Mouse (Mus musculus): ENCODE measurements around the gene Nfkbid. TPM values are rescaled to one million over a fixed set of nuclear protein-coding genes. Genes with fewer than 3 reads are reported as not detected.
"Not testable (repeated sequence)": the region's sequence is repeated elsewhere in the genome, so short reads cannot be mapped to it uniquely, and the experiment has no call there.

Gene Nfkbid
- polyA plus RNA-seq, 1 experiment from 2014 or later = 2.6 TPM

DNA sequence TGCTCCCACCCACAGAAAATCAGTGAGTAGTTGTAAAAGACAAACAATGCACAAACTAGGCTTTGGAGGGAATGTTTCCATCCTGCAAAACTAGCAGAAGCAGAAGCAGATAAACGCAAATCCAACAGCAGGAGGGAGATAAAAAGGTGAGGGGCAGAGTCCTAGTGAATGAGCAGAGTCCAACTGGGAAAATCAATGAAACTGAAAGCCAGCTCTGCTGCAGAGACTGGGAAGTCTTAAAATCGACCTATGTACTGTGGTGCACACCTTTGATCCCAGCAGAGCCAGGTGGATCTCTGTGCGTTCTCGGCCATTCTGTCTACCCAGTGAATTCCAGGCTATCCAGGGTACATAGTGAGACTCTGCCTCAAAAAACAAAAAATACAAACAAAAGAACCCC lies 53.5 kb downstream of the Nfkbid start:
- Histone ChIP-seq H3K4me2 (ENCODE audit: low read depth, low read length) (no peak overlapping the region), H3K27me3 (replicated peaks; ENCODE audit: control insufficient read depth, insufficient read depth, low read length) (no peaks in the 10 kb centered on the region), H3K9ac (ENCODE audit: low read depth, low read length) (no peak overlapping the region), H3K4me3 (ENCODE audit: low read length) (no peak overlapping the region), H3K4me1 (ENCODE audit: control insufficient read depth, insufficient read depth, low read length) (peaks cover 8% of the 10 kb centered on the region), H3K27ac (ENCODE audit: low read length) (peak overlapping the region; percentile 34; the same call in 1 of the 2 replicates), H3K36me3 (ENCODE audit: control insufficient read depth, insufficient read depth, low read length) (no peaks in the 10 kb centered on the region), H3K9me3 (ENCODE audit: control insufficient read depth, low read length) (no peaks in the 10 kb centered on the region)
- 47% methylated on average over 4 of the region's 4 CpGs for WGBS
- peak; percentile 94 for ATAC-seq

GRCm38 (mm10) chr7:30476136-30476535 lies 54.6 kb downstream of the Nfkbid start:
- not testable (repeated sequence) for ATAC-seq; H3K4me3 ChIP-seq (ENCODE audit: low read length); H3K27ac ChIP-seq (ENCODE audit: low read length); H3K27me3 ChIP-seq (replicated peaks; ENCODE audit: control insufficient read depth, insufficient read depth, low read length); H3K9ac ChIP-seq (ENCODE audit: low read depth, low read length); H3K4me1 ChIP-seq (ENCODE audit: control insufficient read depth, insufficient read depth, low read length); H3K36me3 ChIP-seq (ENCODE audit: control insufficient read depth, insufficient read depth, low read length); H3K4me2 ChIP-seq (ENCODE audit: low read depth, low read length); H3K9me3 ChIP-seq (ENCODE audit: control insufficient read depth, low read length)
- WGBS = 86% methylated on average over 7 of the region's 7 CpGs

DNA sequence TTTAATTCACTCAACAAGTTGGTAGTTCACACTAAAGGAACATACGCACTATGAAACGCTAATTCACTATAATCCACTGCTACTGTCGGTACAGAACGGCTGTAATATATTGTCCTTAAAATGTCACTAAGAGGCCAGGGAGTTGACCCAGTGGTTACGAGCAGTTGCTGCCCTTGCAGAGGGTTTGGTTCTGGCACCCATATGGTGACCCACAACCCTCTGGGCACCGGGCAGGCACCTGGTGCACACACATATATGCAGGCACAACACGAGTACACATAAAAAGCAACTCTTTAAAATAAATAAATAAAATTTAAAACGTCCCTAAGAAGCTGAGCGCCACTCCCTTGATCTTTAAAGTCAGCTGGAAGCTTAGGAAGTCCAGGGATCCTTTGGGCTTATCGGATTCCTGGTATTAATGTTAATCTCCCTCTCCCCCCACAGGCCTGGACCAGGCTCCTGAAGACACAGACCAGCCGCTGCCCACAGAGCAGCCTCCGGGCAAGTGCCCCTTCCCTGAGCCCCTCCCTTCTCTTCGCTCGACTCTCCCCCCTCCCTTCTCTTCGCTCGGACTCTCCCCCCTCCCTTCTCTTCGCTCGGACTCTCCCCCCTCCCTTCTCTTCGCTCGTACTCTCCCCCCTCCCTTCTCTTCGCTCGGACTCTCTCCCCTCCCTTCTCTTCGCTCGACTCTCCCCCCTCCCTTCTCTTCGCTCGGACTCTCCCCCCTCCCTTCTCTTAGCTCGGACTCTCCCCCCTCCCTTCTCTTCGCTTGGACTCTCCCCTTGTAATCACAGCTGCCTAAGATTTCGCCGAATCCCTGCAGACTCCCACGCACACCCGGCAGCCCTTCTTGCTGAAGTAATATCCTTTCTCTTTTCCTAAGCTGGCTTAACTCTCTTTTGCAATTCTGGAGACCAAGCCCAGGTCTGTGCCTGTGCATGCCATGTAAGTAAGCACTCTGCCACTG lies 56.2 kb downstream of the Nfkbid start:
- ATAC-seq = no peak
- WGBS = 7% methylated on average over 32 of the region's 32 CpGs
- no peak overlapping the region for H3K9ac ChIP-seq (ENCODE audit: low read depth, low read length)

More for the DNA sequence above, 56.2 kb downstream of the Nfkbid start:
- Histone ChIP-seq H3K27ac (ENCODE audit: low read length) (no peak overlapping the region), H3K27me3 (replicated peaks; ENCODE audit: control insufficient read depth, insufficient read depth, low read length) (peaks cover 4% of the 10 kb centered on the region; the same call in 1 of the 2 replicates), H3K4me3 (ENCODE audit: low read length) (peak overlapping the region; percentile 33), H3K4me1 (ENCODE audit: control insufficient read depth, insufficient read depth, low read length) (peaks cover 8% of the 10 kb centered on the region), H3K9me3 (ENCODE audit: control insufficient read depth, low read length) (no peaks in the 10 kb centered on the region), H3K4me2 (ENCODE audit: low read depth, low read length) (peak overlapping the region; percentile 55), H3K36me3 (ENCODE audit: control insufficient read depth, insufficient read depth, low read length) (no peaks in the 10 kb centered on the region)

Other genes starting within 250 kb of the Nfkbid start
- 41.5 and 50.1 TPM in 2 replicates for gene Cox7a1, start 237.6 kb upstream of the Nfkbid start, polyA plus RNA-seq (2015; fragmentation: Nextera tagmentation; extraction: Ambion mirVana)
- gene Capns1, start 222.9 kb upstream of the Nfkbid start, polyA plus RNA-seq (2015; fragmentation: Nextera tagmentation; extraction: Ambion mirVana) = 80.2 and 86.9 TPM in 2 replicates
- 99.2 and 103 TPM in 2 replicates for gene Polr2i, start 189.8 kb upstream of the Nfkbid start, polyA plus RNA-seq (2015; fragmentation: Nextera tagmentation; extraction: Ambion mirVana)
- 139 and 142 TPM in 2 replicates for gene Tbcb, start 189.5 kb upstream of the Nfkbid start, polyA plus RNA-seq (2015; fragmentation: Nextera tagmentation; extraction: Ambion mirVana)
- gene Ovol3, start 186.0 kb upstream of the Nfkbid start, polyA plus RNA-seq (2015; fragmentation: Nextera tagmentation; extraction: Ambion mirVana) = not detected in 2 replicates
- 0.22 and 0.37 TPM in 2 replicates for gene Thap8, start 141.6 kb upstream of the Nfkbid start, polyA plus RNA-seq (2015; fragmentation: Nextera tagmentation; extraction: Ambion mirVana)
- 5.7 and 7.3 TPM in 2 replicates for gene Wdr62, start 141.3 kb upstream of the Nfkbid start, polyA plus RNA-seq (2015; fragmentation: Nextera tagmentation; extraction: Ambion mirVana)
- gene Clip3, start 130.0 kb upstream of the Nfkbid start, polyA plus RNA-seq (2015; fragmentation: Nextera tagmentation; extraction: Ambion mirVana) = 20.9 and 22.1 TPM in 2 replicates
- 68.8 and 70.6 TPM in 2 replicates for gene Alkbh6, start 113.0 kb upstream of the Nfkbid start, polyA plus RNA-seq (2015; fragmentation: Nextera tagmentation; extraction: Ambion mirVana)
- gene Syne4, start 106.9 kb upstream of the Nfkbid start, polyA plus RNA-seq (2015; fragmentation: Nextera tagmentation; extraction: Ambion mirVana) = 58.9 and 59.7 TPM in 2 replicates
- 0.61 and 2.8 TPM in 2 replicates for gene E130208F15Rik, start 100.0 kb upstream of the Nfkbid start, polyA plus RNA-seq (2015; fragmentation: Nextera tagmentation; extraction: Ambion mirVana)
- gene Sdhaf1, start 97.8 kb upstream of the Nfkbid start, polyA plus RNA-seq (2015; fragmentation: Nextera tagmentation; extraction: Ambion mirVana) = 13.8 and 14.3 TPM in 2 replicates
- 2.5 and 3.0 TPM in 2 replicates for gene Lrfn3, start 59.0 kb upstream of the Nfkbid start, polyA plus RNA-seq (2015; fragmentation: Nextera tagmentation; extraction: Ambion mirVana)
- gene Tyrobp, start 8.0 kb upstream of the Nfkbid start, polyA plus RNA-seq (2015; fragmentation: Nextera tagmentation; extraction: Ambion mirVana) = 55.2 and 59.9 TPM in 2 replicates
- 2.4 and 3.1 TPM in 2 replicates for gene Hcst, start 1.9 kb upstream of the Nfkbid start, polyA plus RNA-seq (2015; fragmentation: Nextera tagmentation; extraction: Ambion mirVana)
- 32.4 and 33.3 TPM in 2 replicates for gene Aplp1, start 23.8 kb downstream of the Nfkbid start, polyA plus RNA-seq (2015; fragmentation: Nextera tagmentation; extraction: Ambion mirVana)
- gene Kirrel2, start 36.0 kb downstream of the Nfkbid start, polyA plus RNA-seq (2015; fragmentation: Nextera tagmentation; extraction: Ambion mirVana) = 1.0 and 1.1 TPM in 2 replicates
- 0.94 and 1.8 TPM in 2 replicates for gene Nphs1, start 36.6 kb downstream of the Nfkbid start, polyA plus RNA-seq (2015; fragmentation: Nextera tagmentation; extraction: Ambion mirVana)
- gene Prodh2, start 71.9 kb downstream of the Nfkbid start, polyA plus RNA-seq (2015; fragmentation: Nextera tagmentation; extraction: Ambion mirVana) = 9.9 and 13.0 TPM in 2 replicates
- gene Arhgap33, start 113.3 kb downstream of the Nfkbid start, polyA plus RNA-seq (2015; fragmentation: Nextera tagmentation; extraction: Ambion mirVana) = 5.6 and 6.4 TPM in 2 replicates
- 48.4 and 53.8 TPM in 2 replicates for gene Hspb6, start 130.4 kb downstream of the Nfkbid start, polyA plus RNA-seq (2015; fragmentation: Nextera tagmentation; extraction: Ambion mirVana)
- gene Proser3, start 130.6 kb downstream of the Nfkbid start, polyA plus RNA-seq (2015; fragmentation: Nextera tagmentation; extraction: Ambion mirVana) = 6.3 and 7.6 TPM in 2 replicates
- 44.5 and 50.0 TPM in 2 replicates for gene Lin37, start 138.1 kb downstream of the Nfkbid start, polyA plus RNA-seq (2015; fragmentation: Nextera tagmentation; extraction: Ambion mirVana)
- gene U2af1l4, start 141.6 kb downstream of the Nfkbid start, polyA plus RNA-seq (2015; fragmentation: Nextera tagmentation; extraction: Ambion mirVana) = 71.2 and 73.8 TPM in 2 replicates
- 9.2 and 9.3 TPM in 2 replicates for gene Gm49396, start 141.6 kb downstream of the Nfkbid start, polyA plus RNA-seq (2015; fragmentation: Nextera tagmentation; extraction: Ambion mirVana)
- 158 and 168 TPM in 2 replicates for gene Psenen, start 141.9 kb downstream of the Nfkbid start, polyA plus RNA-seq (2015; fragmentation: Nextera tagmentation; extraction: Ambion mirVana)
- 3.7 and 5.4 TPM in 2 replicates for gene Igflr1, start 143.7 kb downstream of the Nfkbid start, polyA plus RNA-seq (2015; fragmentation: Nextera tagmentation; extraction: Ambion mirVana)
- 6.8 and 7.1 TPM in 2 replicates for gene Kmt2b, start 167.0 kb downstream of the Nfkbid start, polyA plus RNA-seq (2015; fragmentation: Nextera tagmentation; extraction: Ambion mirVana)
- 1.2 and 1.9 TPM in 2 replicates for gene Zbtb32, start 177.2 kb downstream of the Nfkbid start, polyA plus RNA-seq (2015; fragmentation: Nextera tagmentation; extraction: Ambion mirVana)
- gene Upk1a, start 191.1 kb downstream of the Nfkbid start, polyA plus RNA-seq (2015; fragmentation: Nextera tagmentation; extraction: Ambion mirVana) = 5.9 and 7.3 TPM in 2 replicates
- gene Cox6b1, start 204.4 kb downstream of the Nfkbid start, polyA plus RNA-seq (2015; fragmentation: Nextera tagmentation; extraction: Ambion mirVana) = 1,335 and 1,344 TPM in 2 replicates
- gene Etv2, start 214.1 kb downstream of the Nfkbid start, polyA plus RNA-seq (2015; fragmentation: Nextera tagmentation; extraction: Ambion mirVana) = not detected in 2 replicates
- 93.8 and 95.7 TPM in 2 replicates for gene Rbm42, start 228.6 kb downstream of the Nfkbid start, polyA plus RNA-seq (2015; fragmentation: Nextera tagmentation; extraction: Ambion mirVana)
- 33.7 and 39.4 TPM in 2 replicates for gene Haus5, start 243.3 kb downstream of the Nfkbid start, polyA plus RNA-seq (2015; fragmentation: Nextera tagmentation; extraction: Ambion mirVana)
- gene Pmis2, start 249.9 kb downstream of the Nfkbid start, polyA plus RNA-seq (2015; fragmentation: Nextera tagmentation; extraction: Ambion mirVana) = not detected in 2 replicates